Mouse (Mus musculus) right cerebral cortex, postnatal 36 days (tissue): ENCODE results near the gene B3gnt9.

ENCODE experiments used
- DNase-seq, 2 experiments: peaks; one replicate each; pipeline ENCODE4 v3.0.0; 2022; ENCODE audit warnings: low spot score in 2 of 2, mixed read lengths in 1 of 2

B3gnt9 gene

GRCm38 (mm10) chr8:105217926-105218522 lies 36.9 kb downstream of the B3gnt9 start:
- DNase-seq, result no peak

DNA sequence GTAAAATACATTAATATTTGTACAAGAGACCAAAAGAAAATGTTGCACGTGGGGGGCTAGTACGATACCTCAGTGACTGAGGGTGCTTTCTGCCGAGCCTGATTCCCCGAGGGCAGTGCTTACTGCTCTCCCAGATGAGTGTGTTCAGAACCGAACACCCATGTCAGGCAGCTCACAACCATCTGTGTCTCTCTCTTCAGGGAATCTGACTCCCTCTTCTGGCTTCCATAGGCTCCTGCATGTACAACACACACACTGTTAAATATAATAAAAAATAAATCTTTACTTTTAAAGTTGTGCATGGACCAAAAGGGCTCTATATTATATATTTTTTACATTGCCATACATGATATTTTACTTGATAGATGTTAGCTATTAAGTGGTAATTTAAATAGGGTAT lies 40.8 kb downstream of the B3gnt9 start:
- DNase-seq, result no peak

DNA sequence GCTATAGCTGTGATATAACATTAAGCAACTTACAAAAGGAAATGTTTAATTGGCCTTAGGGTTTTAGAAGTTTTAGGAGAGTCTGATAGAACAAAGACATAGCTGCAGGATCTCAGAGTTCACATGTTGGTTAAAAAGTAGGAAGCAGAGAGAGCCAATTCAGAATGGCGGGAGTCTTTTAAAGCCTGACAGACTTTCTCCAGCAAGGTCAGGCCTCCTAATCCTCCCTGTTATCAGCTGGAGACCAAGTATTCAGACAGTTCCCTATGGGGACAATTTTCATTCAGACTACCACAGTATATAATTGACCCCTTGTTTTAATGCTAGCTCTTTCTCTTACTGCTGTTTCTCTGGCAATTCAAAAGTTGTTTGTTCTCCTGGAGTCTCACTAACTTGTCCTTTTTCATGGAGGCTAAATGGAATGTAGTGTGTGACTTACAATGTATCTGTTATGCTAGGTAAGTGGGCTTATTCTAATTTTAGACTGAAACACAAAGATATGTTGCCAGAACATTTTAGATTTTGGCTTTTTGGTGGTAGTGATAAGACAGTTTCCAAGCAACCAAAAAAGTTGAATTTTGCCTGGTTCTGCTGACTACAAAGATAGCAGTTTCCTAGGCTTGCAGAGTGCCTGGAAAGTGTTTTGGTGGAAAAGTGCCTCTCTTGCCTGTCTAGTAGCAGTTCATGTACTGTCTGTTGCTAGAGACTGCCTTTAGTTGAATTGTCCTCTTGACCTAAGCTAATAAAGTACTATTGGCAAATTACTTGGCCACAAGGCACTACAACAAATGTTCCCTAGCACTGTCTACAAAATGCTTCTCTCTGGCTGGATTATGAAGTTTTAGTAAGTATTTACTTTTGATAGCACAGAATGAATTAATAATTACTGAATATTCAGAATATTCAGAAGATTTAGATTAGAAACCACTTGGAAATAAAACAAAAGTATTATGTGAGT lies 45.5 kb downstream of the B3gnt9 start:
- DNase-seq, result no peak

DNA sequence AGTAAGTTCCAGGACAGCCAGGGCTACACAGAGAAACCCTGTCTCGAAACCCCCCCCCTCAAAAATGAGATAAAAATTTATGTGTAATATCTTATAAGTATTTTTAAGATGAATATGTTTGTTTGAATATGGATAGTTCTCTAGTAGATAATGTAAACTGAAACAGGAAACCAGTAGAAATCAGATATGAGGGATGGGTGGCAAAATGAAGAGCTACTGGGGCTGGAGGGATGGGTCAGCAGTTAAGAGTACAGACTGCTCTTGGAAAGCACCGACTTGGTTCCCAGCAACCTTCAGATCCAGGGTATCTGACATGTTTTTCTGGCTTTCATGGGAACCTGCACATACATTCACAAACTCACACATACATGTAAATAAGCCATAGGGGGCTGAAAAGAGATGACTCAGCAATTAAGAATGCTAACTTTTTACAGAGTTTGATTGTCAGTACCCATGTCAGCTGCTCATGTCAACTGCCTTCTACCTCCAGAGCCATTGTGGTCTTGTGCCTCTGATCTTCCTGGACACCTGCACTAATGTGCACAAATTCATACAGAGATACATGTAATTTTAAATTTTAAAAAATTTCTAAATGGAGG lies 47.2 kb downstream of the B3gnt9 start:
- DNase-seq, result no peak

GRCm38 (mm10) chr8:105206766-105207275 lies 48.1 kb downstream of the B3gnt9 start:
- no peak for DNase-seq

GRCm38 (mm10) chr8:105205748-105206147 lies 49.2 kb downstream of the B3gnt9 start:
- DNase-seq, result no peak
